Mouse (Mus musculus) heart, postnatal 36 days (tissue): ENCODE measurements around the gene Usp7. TPM values are rescaled to one million over a fixed set of nuclear protein-coding genes. Genes with fewer than 3 reads are reported as not detected.

Experiments used
- DNase-seq, 2 experiments: peaks; one replicate each; pipeline ENCODE4 v3.0.0; 2021 to 2022
- intact Hi-C: fragments of 180-260 bp; cut with DNase I; formaldehyde crosslinking; loops from one replicate; pipeline ENCODE4 v1.15.1; 2025
- total RNA-seq, 2 experiments: library from RNA; stranded (reverse); gene quantifications; 2 replicates each; pipeline ENCODE4 v1.2.3; 2021

Usp7 gene
- total RNA-seq, 2 experiments from 2014 or later: 49.3 to 50.9 TPM

- intact Hi-C loops: no loop called here
Measured at GRCm38 (mm10) chr16:8658349-8658748, 133.8 kb downstream of the Usp7 start.

GRCm38 (mm10) chr16:8656256-8656655, 135.9 kb downstream of the Usp7 start:
- intact Hi-C loops: no loop called here

More at GRCm38 (mm10) chr16:8658349-8658748, 133.8 kb downstream of the Usp7 start:
- no peak for DNase-seq

GRCm38 (mm10) chr16:8655599-8655998, 136.5 kb downstream of the Usp7 start:
- DNase-seq: no peak
- intact Hi-C loops: no loop called here

More at GRCm38 (mm10) chr16:8656256-8656655, 135.9 kb downstream of the Usp7 start:
- no peak for DNase-seq

- intact Hi-C loops: no loop called here
- DNase-seq: no peak
Measured at GRCm38 (mm10) chr16:8655108-8655507, 137.0 kb downstream of the Usp7 start.

GRCm38 (mm10) chr16:8650007-8650406, 142.1 kb downstream of the Usp7 start:
- intact Hi-C loops: no loop called here
- no peak for DNase-seq

GRCm38 (mm10) chr16:8645546-8645945, 146.6 kb downstream of the Usp7 start:
- intact Hi-C loops: no loop called here
- no peak for DNase-seq

- DNase-seq: peak in 1 of 2 experiments; percentile 48
- intact Hi-C loops: loop anchor here (1.0 kb wide), 1 partner anchor 30 kb away; no protein-coding TSS in a partner anchor
Measured at GRCm38 (mm10) chr16:8643855-8644254, 148.3 kb downstream of the Usp7 start.

Other genes with a start within 250 kb of the Usp7 start
- 10 to 100 TPM; 33.5 to 36.0 TPM for gene Pmm2, start 154.6 kb downstream of the Usp7 start, total RNA-seq
- gene Tmem186, start 154.6 kb downstream of the Usp7 start, total RNA-seq: 10 to 100 TPM; 16.7 to 16.8 TPM
- 10 to 100 TPM; 16.9 to 18.0 TPM for gene Carhsp1, start 120.2 kb downstream of the Usp7 start, total RNA-seq
- not detected for gene Gm5767, start 111.5 kb downstream of the Usp7 start, total RNA-seq
- gene 1810013L24Rik, start 37.8 kb upstream of the Usp7 start, total RNA-seq: 100 to 1,000 TPM; 117 to 136 TPM